Mouse (Mus musculus): ENCODE results near the gene Aim2.
"Not testable (repeated sequence)": the region's sequence is repeated elsewhere in the genome, so short reads cannot be mapped to it uniquely, and the experiment has no call there.

Aim2 gene

DNA sequence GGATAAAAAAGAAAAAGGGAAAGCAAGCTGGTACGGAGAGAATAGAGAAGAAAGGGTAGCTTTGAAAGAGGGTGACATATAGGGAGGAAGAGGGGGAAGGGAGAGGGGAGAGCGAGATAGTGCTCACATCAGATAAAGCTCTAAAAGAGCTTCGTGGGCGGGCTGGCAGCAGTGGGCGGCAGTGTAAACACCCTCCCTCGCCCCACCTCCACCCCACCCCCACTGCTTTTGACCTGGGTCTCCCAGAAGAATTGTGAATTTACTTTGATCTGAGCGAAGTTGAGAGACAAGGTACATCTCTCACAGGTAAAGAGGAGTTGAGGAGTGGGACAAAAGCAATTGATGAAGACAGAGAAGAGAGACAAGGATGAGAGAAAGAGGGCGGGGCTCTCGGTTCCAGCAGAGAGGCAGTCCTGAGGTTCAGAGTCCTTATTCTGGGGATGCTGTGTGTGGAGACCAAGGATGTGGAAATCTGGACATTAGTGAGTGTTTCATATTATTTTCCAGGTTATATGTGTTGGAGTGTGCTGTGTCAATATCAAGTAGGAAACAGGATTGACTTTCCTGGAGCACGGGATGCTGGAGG, at the start of gene Aim2:
Aim2 (plus strand) TSS at position 508 of the 586 bp plus-strand sequence.
- no peak for DNase-seq (ENCODE audit: extremely low spot score, low spot score)

DNA sequence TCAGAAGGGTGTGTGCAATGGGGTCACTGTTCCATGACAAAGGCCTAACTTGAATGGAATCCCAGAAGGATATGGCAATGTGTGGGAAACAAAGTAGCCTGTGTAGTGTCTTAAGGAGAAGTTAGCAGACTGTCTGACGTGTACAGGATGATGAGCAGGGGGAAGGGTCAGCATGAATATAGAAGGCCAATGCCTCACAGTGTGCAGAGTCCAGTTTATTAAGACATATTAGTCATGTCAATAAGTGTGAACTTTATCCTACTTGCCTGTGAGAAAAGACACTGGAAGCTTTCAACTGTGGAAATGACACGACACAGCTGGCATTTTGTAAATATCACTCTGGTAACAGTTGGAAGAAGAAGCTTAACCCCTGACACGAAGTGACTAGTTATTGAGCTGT, 47.9 kb upstream of the Aim2 start:
- not testable (repeated sequence) for DNase-seq (ENCODE audit: extremely low spot score, low spot score)

DNA sequence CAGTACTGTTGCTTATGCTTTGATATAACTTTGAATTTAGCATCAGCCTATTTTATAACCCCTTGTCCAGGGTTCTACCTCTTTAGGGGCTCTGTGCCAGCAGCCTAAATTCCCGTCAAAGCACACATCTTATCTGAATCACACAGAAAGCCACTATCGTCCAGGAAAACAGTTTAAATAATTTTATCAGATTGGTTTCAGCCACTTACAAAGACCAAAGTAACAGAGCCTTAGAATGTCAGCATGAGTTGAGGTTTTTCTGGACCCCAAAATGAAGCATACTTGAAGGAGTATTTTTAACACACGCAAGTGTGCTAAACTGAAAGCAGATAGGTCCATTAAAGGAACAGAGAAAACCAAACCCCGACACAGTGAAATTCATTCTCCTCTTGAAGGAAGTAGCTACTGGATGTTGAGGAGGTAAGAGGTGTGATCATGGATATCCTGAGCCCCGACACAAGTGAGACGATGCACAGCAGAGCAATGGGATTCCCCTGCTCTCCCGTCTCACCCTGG, 37.1 kb upstream of the Aim2 start:
- DNase-seq (ENCODE audit: extremely low spot score, low spot score) = not testable (repeated sequence)

DNA sequence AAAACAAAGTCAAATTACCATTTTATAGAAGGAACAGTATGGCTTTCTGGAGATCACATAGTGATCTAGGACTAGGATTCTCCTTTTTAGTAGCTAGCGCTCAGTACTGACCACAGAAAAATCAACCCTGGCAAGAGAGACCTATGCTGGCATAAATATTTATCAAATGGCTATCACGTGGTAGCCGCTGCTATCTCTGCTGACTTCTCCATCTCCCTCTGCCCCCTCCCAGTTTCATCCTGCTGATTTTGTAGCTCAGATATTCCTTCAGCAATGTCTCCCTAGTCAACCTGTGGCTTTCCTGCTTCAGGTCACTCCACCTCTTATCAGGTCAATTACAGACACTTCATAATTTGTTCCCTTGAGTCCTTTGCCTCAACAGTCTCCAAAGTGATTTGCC, 35.0 kb upstream of the Aim2 start:
- no peak for DNase-seq (ENCODE audit: extremely low spot score, low spot score)

DNA sequence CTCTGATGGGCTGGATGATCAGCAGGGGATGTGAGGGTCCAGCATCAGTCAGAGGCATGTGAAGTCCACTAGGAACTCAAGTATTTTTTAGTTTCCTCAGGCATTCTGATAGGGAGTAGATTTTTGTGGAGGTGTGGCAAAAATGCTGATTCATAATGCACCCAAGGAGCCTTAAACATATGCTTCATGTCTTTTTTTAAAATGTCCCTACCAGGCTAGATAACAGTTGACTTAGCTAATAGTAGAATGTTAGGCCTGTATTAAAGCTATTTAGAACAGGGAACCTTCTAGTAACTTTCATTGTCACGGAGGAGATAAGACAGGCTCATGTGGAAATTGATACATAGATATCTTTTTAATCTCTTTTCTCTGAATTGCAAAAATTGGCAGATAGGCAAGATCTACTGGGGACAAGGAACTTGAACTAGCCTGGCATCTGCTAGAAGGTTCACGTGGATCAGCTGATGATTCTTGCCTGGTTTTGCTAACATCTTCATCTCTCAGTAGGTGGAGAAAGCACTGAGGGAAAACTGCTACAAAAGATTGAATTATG, 32.7 kb upstream of the Aim2 start:
- no peak for DNase-seq (ENCODE audit: extremely low spot score, low spot score)

DNA sequence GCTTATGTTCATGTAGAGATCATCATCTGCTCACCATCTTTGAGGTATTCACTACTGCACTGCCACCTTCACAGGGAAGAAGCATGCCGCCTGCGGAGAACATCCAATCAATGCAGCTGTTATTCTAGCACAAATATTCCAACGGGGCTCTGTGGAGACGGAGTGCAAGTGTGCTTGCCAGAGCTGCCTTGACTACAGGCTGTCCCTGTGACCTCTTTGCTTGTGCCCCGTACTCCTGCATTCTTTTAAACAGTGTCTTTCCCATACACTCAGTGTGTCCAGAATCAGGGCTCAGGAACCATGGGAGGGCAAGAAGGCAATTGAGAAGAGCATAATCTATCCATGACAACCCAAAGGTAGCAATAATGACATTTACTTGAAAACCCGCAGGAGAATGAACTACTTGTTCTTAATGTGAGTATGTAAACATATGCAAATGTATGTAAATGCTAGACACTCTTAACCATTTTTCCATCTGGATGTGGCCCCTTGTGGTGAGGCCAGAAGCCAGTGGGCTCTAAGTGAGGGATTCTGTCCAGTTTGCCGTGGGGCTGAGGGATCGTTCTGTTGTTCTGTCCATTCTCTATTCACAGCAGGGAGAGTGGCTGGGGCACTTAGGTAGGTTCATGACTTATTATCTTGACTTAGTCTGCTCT, 29.0 kb upstream of the Aim2 start:
- no peak for DNase-seq (ENCODE audit: extremely low spot score, low spot score)

DNA sequence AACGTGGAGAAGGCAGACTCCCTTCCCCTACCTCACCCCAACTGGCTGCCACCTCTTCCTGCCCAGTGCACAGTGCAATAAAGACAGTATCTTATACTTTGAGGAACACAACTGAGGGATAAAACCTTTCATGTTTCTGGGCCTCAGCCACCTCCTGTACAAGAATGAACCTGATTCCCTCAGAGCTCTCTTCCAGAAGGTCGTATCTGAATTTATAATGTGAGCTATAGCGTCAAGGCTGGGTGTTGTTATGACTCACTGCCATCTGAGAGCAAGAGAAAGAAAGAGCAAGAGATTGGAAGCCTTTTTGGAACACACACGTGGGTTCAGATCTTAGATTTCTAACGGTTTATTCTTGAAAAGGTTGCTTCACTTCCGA, 28.4 kb upstream of the Aim2 start:
- no peak for DNase-seq (ENCODE audit: extremely low spot score, low spot score)

DNA sequence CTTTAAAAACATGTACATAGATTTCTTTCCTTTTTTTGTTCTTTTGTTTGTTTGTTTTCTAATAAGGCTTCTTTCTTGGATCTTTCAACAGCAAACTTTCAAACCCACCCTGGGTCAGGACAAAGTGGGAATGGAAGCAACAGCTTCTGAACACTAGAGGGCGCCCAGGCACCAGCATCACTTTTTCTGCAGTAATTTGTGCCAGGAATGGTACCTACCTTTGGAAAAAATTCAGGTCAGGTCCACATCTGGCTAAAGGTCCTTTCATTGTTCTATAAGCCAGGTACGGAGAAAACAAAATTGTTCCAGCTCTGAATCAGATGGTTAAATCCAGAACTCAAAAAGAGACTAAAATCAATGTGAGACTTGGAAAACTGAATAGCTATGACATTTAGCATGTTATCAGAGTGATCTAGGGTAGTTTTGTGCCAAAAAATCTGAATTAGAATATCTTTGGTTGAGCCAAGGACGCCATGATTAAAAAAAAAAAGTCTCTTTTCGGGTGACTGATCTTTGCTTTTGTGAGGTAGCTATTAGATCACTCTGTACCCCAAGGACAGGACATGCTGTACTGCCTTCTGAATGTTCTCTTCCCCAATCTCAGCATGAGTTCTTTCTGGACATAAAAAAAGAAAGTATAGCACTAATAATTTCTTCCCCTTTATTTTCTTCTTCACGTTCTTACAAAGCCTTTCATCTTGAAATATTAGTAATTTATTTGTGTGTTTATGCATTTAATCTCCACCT, 26.7 kb upstream of the Aim2 start:
- DNase-seq (ENCODE audit: extremely low spot score, low spot score) = no peak

DNA sequence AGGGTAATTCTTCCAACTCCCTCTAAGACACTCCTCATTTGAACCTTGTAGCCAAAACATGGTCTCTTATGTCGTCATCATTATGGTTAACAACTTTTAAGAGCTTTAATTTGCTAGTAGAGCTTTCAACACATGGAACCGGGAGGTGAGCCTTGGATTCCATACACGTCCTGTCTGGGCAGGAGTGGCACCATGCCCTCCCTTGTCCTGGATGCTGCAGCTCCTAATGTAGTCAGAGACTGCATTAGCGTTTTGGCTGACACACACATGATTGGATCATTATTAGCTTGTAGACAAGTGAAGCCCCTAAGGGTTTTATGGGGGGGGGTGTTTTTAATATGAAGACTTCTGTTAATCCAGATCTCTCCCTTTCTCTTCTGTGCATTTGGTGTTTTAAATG, 25.7 kb upstream of the Aim2 start:
- no peak for DNase-seq (ENCODE audit: extremely low spot score, low spot score)

DNA sequence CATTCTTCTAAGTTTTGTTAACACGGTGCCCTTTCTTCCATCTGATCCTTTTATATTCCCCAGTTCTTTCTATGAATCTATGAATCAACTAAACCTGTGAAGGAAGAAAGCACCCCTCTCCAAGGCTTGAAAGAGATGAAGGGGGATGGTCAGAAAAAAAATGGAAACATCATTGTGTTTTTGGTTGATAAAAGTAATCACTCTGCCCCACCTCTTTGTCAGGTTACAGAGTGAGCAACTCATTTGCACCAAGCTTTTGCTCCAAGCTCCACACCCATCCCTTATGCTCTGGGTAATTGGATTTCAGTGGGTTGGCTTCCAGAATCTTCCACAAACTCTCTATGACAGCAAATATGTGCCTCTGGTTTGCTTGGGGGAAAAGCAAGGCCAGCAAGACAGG, 25.3 kb upstream of the Aim2 start:
- no peak for DNase-seq (ENCODE audit: extremely low spot score, low spot score)

DNA sequence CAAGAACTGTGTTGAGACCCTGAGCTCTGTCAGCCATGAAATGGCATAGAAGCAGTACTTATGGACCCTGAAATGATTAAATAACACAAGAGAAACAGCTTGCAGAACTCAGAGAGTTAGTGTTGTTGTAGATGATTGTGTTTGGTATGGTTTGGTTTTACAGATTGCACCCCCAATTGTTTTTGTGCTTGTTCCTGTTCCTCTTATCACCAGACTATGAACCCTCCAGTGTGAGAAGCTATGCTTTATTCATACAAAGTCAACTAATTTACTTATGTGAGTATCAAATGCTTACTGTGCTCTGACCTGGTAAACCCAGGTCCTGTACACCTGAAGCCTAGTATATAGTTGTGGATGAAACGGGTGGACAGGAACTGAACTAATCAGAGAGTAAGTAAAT, 24.1 kb upstream of the Aim2 start:
- no peak for DNase-seq (ENCODE audit: extremely low spot score, low spot score)

DNA sequence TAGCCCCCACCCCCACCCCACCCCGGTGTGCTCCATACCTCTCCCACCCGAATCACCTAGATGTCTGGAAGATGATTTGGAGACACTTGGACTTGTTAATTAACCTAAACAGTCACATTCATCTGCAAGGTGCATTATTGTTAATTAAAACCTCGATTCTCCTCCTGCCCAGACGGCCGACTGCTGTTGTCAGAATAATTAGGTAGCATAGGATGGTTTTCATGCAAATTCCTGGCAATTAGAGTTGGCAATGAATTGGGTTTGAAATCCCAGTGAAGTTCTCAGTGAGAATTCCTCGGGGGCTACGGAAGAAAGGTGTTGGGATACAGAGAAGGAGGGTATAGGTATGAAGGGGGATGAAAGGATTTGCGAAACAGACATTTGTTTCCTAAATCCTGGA, 22.2 kb upstream of the Aim2 start:
- DNase-seq (ENCODE audit: extremely low spot score, low spot score) = no peak

DNA sequence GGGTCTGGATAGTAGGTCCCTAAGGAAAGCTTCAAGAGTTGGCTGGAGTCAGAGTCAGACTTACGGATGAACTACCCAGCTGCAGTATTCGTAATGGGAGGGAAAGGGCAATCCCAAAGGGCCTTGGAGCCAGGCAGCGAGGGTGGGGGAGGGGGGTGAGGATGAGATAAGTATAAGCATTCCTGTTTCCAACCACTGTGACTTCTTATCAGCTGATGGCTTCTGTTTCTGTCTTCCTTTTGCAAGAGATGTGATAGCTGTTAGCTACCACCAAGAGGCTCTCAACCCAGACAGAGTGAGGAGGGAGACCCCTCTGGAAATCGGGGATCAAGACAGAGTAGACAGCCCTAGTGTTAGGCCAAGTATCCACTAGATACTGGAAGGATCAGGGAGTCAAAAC, 21.5 kb upstream of the Aim2 start:
- DNase-seq (ENCODE audit: extremely low spot score, low spot score) = no peak

DNA sequence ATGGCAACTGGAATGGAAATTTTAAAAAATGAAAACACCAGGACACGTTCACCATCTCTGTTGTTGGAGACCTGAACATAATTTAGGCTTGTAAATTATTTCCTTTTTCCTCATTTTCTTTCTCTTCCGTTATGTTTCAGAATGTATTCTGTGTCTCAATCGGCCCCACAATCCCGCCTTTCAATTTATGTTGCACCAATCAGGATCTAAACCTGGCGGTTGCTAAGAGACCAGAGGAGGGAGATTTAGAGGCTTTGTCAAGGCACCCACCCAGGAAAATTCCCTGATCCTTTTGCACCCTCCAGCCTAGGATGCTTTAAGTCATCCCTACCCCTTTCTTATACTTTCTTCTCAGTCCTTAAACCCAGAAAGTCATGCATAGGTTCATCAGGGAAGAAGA, 20.9 kb upstream of the Aim2 start:
- no peak for DNase-seq (ENCODE audit: extremely low spot score, low spot score)

DNA sequence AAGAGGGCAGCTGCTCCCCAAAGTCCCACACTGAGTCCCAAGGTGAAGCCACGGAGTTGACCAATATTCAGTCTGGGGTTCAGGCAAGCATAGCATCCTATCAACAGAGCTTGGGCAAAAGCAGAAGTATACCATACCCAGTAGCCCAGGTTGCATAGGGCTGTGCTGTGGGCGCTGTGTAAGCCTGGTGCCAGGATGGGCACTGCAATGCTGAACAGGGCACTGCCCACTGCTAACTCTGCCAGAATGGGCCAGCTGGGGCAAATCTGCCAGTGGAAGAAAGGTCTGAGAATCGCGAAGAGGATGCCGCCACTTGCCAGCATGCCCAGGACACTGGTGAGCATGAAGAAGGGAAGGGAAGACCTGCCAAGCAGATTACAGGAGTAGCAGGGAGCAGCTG, 18.3 kb upstream of the Aim2 start:
- no peak for DNase-seq (ENCODE audit: extremely low spot score, low spot score)

DNA sequence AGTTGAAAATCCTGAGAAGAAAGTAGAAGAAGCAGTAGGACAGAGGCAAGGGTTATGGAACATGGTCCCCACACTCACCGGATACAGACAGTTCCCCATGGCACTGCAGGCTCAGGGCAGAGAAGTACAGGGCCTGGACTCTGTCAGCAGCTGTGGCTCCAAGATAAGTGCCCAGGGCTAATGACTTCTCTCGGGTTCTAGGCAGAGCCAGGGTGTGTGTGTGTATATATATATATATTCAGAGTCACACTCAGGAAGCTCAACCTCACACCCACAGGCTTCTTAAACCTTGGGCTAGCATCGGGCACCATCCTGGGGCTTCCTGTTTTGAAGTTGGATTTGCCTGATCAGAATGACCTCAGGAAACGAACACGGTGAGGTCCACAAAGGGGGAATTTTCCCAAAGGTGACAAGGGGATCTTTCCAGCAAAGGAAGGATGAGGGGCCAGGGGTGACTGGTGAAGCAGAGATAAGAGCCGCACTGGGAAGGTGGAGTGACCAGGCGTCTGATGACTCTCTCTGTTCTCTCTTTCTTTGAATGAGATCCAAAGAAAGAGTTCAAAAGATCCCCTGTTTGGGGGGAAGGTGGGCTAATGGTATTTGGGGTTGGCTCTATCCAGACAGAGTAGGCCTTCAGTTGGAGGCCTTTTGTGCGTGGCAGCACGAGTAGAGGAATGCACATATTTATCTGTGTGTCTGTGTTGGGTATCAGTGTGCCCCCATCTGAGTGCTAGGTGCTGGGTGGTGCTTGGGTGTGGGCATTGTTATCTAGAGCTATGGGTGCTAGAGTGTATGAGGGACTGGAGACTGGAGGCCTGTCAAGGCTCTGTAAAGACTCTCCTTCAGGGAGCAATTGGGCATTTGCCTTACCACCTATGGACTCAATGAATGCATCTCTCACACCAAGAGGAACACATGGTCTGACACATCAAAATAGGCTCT, 17.1 kb upstream of the Aim2 start, which contains the start of gene Ackr1:
Ackr1 (minus strand) TSS at position 439 of the 942 bp plus-strand sequence.
- DNase-seq (ENCODE audit: extremely low spot score, low spot score) = no peak

DNA sequence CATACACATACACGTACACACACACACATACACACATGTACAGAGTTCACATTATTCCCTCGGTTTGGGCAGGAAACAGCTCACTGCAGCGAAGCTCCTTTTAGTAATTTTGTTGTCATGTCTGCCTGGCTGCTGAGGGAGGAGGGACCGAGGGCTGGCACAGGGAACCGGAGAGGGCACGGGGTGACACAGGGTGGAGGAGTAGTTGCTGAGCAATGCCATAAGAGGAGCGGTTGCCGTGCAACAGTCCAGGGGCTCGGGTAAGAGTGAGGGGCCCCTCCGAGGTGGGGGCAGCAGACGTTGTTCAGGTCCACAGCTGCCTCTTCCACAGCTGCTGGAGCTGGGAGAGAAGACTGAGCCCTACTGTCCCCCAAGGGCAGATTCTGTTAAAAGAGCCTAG, 14.8 kb upstream of the Aim2 start:
- no peak for DNase-seq (ENCODE audit: extremely low spot score, low spot score)

DNA sequence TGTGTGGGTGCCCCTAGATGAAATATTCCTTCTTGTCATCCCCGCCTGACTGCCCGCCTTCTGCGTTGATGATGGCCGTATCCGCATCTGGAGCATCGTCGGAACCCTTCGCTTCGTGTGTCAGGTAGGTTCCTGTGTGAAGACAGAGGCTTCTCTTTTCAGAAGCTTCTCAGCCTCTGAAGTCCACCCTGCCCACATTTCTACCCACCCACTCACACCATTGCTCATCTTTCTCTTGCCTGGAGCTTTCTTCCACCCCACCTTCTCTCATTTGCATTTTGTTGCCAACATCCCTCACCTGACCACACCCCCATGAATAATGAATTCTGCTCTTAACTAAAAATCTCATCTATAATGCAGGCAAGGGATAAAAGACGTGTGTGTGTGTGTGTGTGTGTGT, 13.7 kb upstream of the Aim2 start:
- DNase-seq (ENCODE audit: extremely low spot score, low spot score) = no peak

DNA sequence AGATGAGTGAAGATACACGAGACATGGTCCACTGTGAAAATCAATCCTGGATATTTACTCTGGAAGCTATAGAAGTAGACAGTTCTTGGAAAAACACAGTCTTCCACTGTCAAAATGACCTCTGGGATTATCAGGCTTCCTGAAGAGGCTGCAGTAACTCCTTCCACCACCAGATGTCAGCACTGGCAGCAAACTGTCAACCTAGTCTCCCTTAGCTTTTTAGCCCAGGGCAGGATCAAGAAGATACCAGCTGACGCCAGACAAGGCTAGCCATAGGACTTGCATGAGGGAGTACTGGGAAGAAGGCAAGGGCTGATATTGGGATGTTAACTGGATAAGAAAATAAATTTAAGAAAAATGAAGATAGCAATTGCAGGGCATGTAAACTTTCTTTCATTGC, 11.1 kb upstream of the Aim2 start:
- peak; percentile 74 for DNase-seq (ENCODE audit: extremely low spot score, low spot score)

DNA sequence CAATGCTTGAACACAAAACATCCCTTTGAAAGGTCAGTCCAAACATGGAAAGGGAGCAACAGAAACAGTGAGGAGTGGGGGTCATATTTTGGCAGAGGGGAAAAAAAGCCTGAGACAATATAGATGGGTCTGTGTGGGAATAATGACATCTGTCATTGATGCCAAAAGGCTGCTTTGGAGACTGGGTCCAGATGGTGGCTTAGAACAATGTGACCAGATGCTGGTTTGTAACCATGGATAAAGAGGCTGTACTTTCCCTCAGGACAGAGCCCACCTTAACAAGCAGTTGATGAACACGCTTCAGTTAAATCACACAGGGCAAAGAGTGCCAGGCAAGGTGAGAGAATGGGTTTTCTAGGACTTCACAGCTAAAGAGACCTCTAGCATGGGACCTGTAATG, 8.3 kb upstream of the Aim2 start:
- DNase-seq (ENCODE audit: extremely low spot score, low spot score) = no peak

DNA sequence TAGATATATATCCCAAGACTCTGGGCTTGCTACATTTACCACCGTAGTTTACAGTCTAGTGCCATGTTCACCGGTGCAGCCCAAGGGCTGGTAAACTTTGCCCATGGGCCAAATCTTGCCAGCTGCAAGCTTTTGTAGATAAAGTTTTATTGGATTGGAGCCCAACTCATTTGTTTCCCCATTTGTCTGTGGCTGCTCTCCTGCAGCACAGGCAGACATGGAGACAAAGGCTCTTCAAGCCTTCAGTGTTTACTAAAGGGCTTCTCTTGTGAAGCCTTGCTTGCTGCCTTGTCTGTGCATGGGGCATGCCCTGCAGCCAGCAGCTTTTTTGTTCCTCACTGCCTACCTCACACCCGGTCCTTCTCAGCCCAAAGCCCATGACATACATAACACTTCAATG, 6.7 kb upstream of the Aim2 start:
- DNase-seq (ENCODE audit: extremely low spot score, low spot score) = no peak

Data from neural tube, embryonic 10.5 days (tissue).